In genomic region chr1:135770896-135771572, GRCm38 (mm10) we compare ENCODE assay signal across 9 mouse cellular contexts. TPM values are rescaled to one million over a fixed set of nuclear protein-coding genes. Genes with fewer than 3 reads are reported as not detected.
DNase-seq lines count a peak whose midpoint lies in the region; ATAC-seq and TF ChIP-seq lines count a peak whose summit lies in the region.
"Had no signal": no experiment of that assay in that cellular context is flagged by ENCODE, and none has a peak within 500 bp of the region (broad histone marks: within the 10 kb centered on the region; RNA-seq: fewer than 3 reads in every experiment).

No protein-coding gene starts in this region.

- peaks cover 14% of the 10 kb centered on the region; the same call in 1 of the 2 replicates for H3K4me1 ChIP-seq in hindbrain, postnatal 0 days (ENCODE audit: insufficient read depth, low read length)
- H3K4me1 ChIP-seq in stomach, postnatal 0 days (replicated peaks; ENCODE audit: control insufficient read depth, insufficient read depth), result peaks cover 2% of the 10 kb centered on the region
- H3K4me1 ChIP-seq in midbrain, postnatal 0 days (ENCODE audit: insufficient read depth, low read length), result peaks cover 8% of the 10 kb centered on the region; the same call in 1 of the 2 replicates

- H3K9me3 ChIP-seq in hindbrain, postnatal 0 days (ENCODE audit: low read length), result no peaks in the 10 kb centered on the region
- no peaks in the 10 kb centered on the region for H3K9me3 ChIP-seq in stomach, postnatal 0 days (ENCODE audit: control insufficient read depth, low read length)
- no peaks in the 10 kb centered on the region for H3K9me3 ChIP-seq in midbrain, postnatal 0 days (ENCODE audit: low read length)

- WGBS in hindbrain, postnatal 0 days, result 34% methylated on average over 12 of the region's 12 CpGs
- WGBS in stomach, postnatal 0 days, result 31% methylated on average over 12 of the region's 12 CpGs
- WGBS in midbrain, postnatal 0 days, result 54% methylated on average over 12 of the region's 12 CpGs

- no peaks in the 10 kb centered on the region for H3K27me3 ChIP-seq in hindbrain, postnatal 0 days (ENCODE audit: insufficient read depth, low read length)
- no peaks in the 10 kb centered on the region for H3K27me3 ChIP-seq in stomach, postnatal 0 days (ENCODE audit: control insufficient read depth, insufficient read depth, low read length)
- no peaks in the 10 kb centered on the region for H3K27me3 ChIP-seq in midbrain, postnatal 0 days (ENCODE audit: insufficient read depth, low read length)

- H3K9ac ChIP-seq in hindbrain, postnatal 0 days (replicated peaks; ENCODE audit: low read length), result no peak overlapping the region
- H3K9ac ChIP-seq in stomach, postnatal 0 days (ENCODE audit: low read length), result peak overlapping the region; percentile 48; the same call in 1 of the 2 replicates
- H3K9ac ChIP-seq in midbrain, postnatal 0 days (replicated peaks; ENCODE audit: low read length, poor library complexity, severe bottlenecking), result no peak overlapping the region

- TF ChIP-seq CTCF in hindbrain, postnatal 0 days (IDR thresholded peaks at IDR 0.05; ENCODE audit: low read depth), result no peak
- no peak for TF ChIP-seq CTCF in stomach, postnatal 0 days (IDR thresholded peaks at IDR 0.05; ENCODE audit: low read depth)
- TF ChIP-seq CTCF in midbrain, postnatal 0 days (IDR thresholded peaks at IDR 0.05), result no peak

- no peak overlapping the region for H3K4me3 ChIP-seq in hindbrain, postnatal 0 days (ENCODE audit: low read length)
- H3K4me3 ChIP-seq in stomach, postnatal 0 days (ENCODE audit: low read depth, low read length), result no peak overlapping the region
- no peak overlapping the region for H3K4me3 ChIP-seq in midbrain, postnatal 0 days (ENCODE audit: low read depth, low read length)

- H3K4me2 ChIP-seq in hindbrain, postnatal 0 days (ENCODE audit: low read depth, low read length), result no peak overlapping the region
- H3K4me2 ChIP-seq in stomach, postnatal 0 days (replicated peaks; ENCODE audit: low read depth), result peak overlapping the region; percentile 32
- H3K4me2 ChIP-seq in midbrain, postnatal 0 days (ENCODE audit: low read depth, low read length, poor library complexity, severe bottlenecking), result no peak overlapping the region

- H3K27ac ChIP-seq in hindbrain, postnatal 0 days, result no peak overlapping the region
- H3K27ac ChIP-seq in stomach, postnatal 0 days (replicated peaks), result peak overlapping the region; percentile 87
- H3K27ac ChIP-seq in midbrain, postnatal 0 days (ENCODE audit: low read depth, low read length), result no peak overlapping the region

- no peaks in the 10 kb centered on the region; the same call in 1 of the 2 replicates for H3K36me3 ChIP-seq in hindbrain, postnatal 0 days (ENCODE audit: insufficient read depth, low read length)
- peaks cover 6% of the 10 kb centered on the region; the same call in 1 of the 2 replicates for H3K36me3 ChIP-seq in stomach, postnatal 0 days (ENCODE audit: control insufficient read depth, insufficient read depth, low read length)
- no peaks in the 10 kb centered on the region for H3K36me3 ChIP-seq in midbrain, postnatal 0 days (ENCODE audit: insufficient read depth, low read length)

- 0 out of 2 replicates have a peak, but pooled peaks have one; percentile 6 for ATAC-seq in hindbrain, postnatal 0 days
- ATAC-seq in stomach, postnatal 0 days (ENCODE audit: low FRiP score, low TSS enrichment), result peak; percentile 72
- ATAC-seq in midbrain, postnatal 0 days (ENCODE audit: low FRiP score), result no peak

- DNase-seq in ovary, adult 18-20 months (ENCODE audit: low spot score), result peak; percentile 50
- DNase-seq in ovary, postnatal 36 days (ENCODE audit: low spot score), result no peak
- peak; percentile 97 for DNase-seq in fibroblast of lung, adult 2 months (ENCODE audit: low read depth)
- no peak for DNase-seq in hindbrain, postnatal 0 days (ENCODE audit: low spot score)
- peak; percentile 67 for DNase-seq in stomach, postnatal 0 days (ENCODE audit: low spot score)
- DNase-seq in thymus, adult 18-20 months, result no peak
- no peak for DNase-seq in midbrain, postnatal 0 days (ENCODE audit: low spot score)
- no peak for DNase-seq in neural tube, embryonic 10.5 days (ENCODE audit: extremely low spot score, low spot score)

- TF ChIP-seq EP300 in stomach, postnatal 0 days (optimal IDR thresholded peaks at IDR 0.05), result no peak

RNA-seq across cellular contexts. Expression of gene Phlda3, which starts 5.1 kb away (rescaled TPM):
- 66.4 and 82.3 TPM in 2 replicates for total RNA-seq in hindbrain, postnatal 0 days (2014; rRNA removed)
- polyA plus RNA-seq in hindbrain, postnatal 0 days (2015; fragmentation: Nextera tagmentation; extraction: Ambion mirVana), result 51.1 and 51.5 TPM in 2 replicates
- polyA plus RNA-seq in stomach, postnatal 0 days (2015; fragmentation: Nextera tagmentation; extraction: Ambion mirVana), result 91.1 and 92.2 TPM in 2 replicates
- 45.1 and 54.4 TPM in 2 replicates for total RNA-seq in midbrain, postnatal 0 days (2014; rRNA removed)
- polyA plus RNA-seq in midbrain, postnatal 0 days (2015; fragmentation: Nextera tagmentation; extraction: Ambion mirVana), result 48.5 and 48.9 TPM in 2 replicates

RNA-seq across cellular contexts. Expression of gene Tnni1, which starts 8.2 kb away (rescaled TPM):
- total RNA-seq in hindbrain, postnatal 0 days (2014; rRNA removed), result 1.3 and 2.4 TPM in 2 replicates
- polyA plus RNA-seq in hindbrain, postnatal 0 days (2015; fragmentation: Nextera tagmentation; extraction: Ambion mirVana), result 1.0 and 1.1 TPM in 2 replicates
- polyA plus RNA-seq in stomach, postnatal 0 days (2015; fragmentation: Nextera tagmentation; extraction: Ambion mirVana), result 4.2 and 6.8 TPM in 2 replicates
- total RNA-seq in midbrain, postnatal 0 days (2014; rRNA removed), result 2.2 TPM in 1 of 2 replicates, not detected in the other
- polyA plus RNA-seq in midbrain, postnatal 0 days (2015; fragmentation: Nextera tagmentation; extraction: Ambion mirVana), result 0.57 and 0.70 TPM in 2 replicates
- total RNA-seq: neutrophil, adult 5-6 weeks had no signal

RNA-seq across cellular contexts. Expression of gene Lad1, which starts 47.4 kb away (rescaled TPM):
- 0.21 TPM in 1 of 2 replicates, not detected in the other for total RNA-seq in hindbrain, postnatal 0 days (2014; rRNA removed)
- 0.39 and 0.40 TPM in 2 replicates for polyA plus RNA-seq in hindbrain, postnatal 0 days (2015; fragmentation: Nextera tagmentation; extraction: Ambion mirVana)
- polyA plus RNA-seq in stomach, postnatal 0 days (2015; fragmentation: Nextera tagmentation; extraction: Ambion mirVana), result 128 and 140 TPM in 2 replicates
- 0.90 and 1.9 TPM in 2 replicates for total RNA-seq in midbrain, postnatal 0 days (2014; rRNA removed)
- 0.56 and 0.64 TPM in 2 replicates for polyA plus RNA-seq in midbrain, postnatal 0 days (2015; fragmentation: Nextera tagmentation; extraction: Ambion mirVana)

RNA-seq across cellular contexts. Expression of gene Csrp1, which starts 51.2 kb away (rescaled TPM):
- total RNA-seq in hindbrain, postnatal 0 days (2014; rRNA removed), result 93.1 and 95.2 TPM in 2 replicates
- polyA plus RNA-seq in hindbrain, postnatal 0 days (2015; fragmentation: Nextera tagmentation; extraction: Ambion mirVana), result 33.0 and 35.2 TPM in 2 replicates
- 418 and 496 TPM in 2 replicates for polyA plus RNA-seq in stomach, postnatal 0 days (2015; fragmentation: Nextera tagmentation; extraction: Ambion mirVana)
- 48.1 and 64.3 TPM in 2 replicates for total RNA-seq in midbrain, postnatal 0 days (2014; rRNA removed)
- polyA plus RNA-seq in midbrain, postnatal 0 days (2015; fragmentation: Nextera tagmentation; extraction: Ambion mirVana), result 21.6 and 25.1 TPM in 2 replicates

Comparison
In these comparisons a context has a peak if more than half of its experiments do, and no peak if none do; other contexts are left out.
1. DNase-seq: peak in ovary, adult 18-20 months (single experiment), fibroblast of lung, adult 2 months (single experiment) and stomach, postnatal 0 days (single experiment); none in ovary, postnatal 36 days (single experiment), hindbrain, postnatal 0 days (single experiment), thymus, adult 18-20 months (0 of 2), midbrain, postnatal 0 days (single experiment) and neural tube, embryonic 10.5 days (single experiment).
2. RNA of gene Lad1, which starts 47.4 kb away (polyA plus RNA-seq): 128 to 140 TPM in stomach, postnatal 0 days; 0.56 to 0.64 TPM in midbrain, postnatal 0 days and 0.39 to 0.40 TPM in hindbrain, postnatal 0 days; every median in the first group is over 10 times any median in the second.